Mouse (Mus musculus) stomach, postnatal 0 days (tissue): Measurements from ENCODE around the gene Rasa2.

Source experiments
- CTCF ChIP-seq: IDR thresholded peaks from 2 replicates; pipeline ENCODE4 v1.5.1; 2016; ENCODE audit warnings: antibody characterized with exemption, low read depth, mild to moderate bottlenecking, moderate library complexity
- EP300 ChIP-seq: optimal IDR thresholded peaks from 2 replicates; pipeline ENCODE3; 2016; ENCODE audit warnings: antibody characterized with exemption

- TF ChIP-seq CTCF = no peak
- TF ChIP-seq EP300 = no peak
These were observed 5.7 kb upstream of the Rasa2 start for GRCm38 (mm10) chr9:96637157-96637548.
